Mouse (Mus musculus): ENCODE results near the gene Gm28557. TPM values are rescaled to one million over a fixed set of nuclear protein-coding genes. Genes with fewer than 3 reads are reported as not detected.

The Gm28557 gene
- total RNA-seq (2023) = 0.38 and 0.93 TPM in 2 replicates

DNA sequence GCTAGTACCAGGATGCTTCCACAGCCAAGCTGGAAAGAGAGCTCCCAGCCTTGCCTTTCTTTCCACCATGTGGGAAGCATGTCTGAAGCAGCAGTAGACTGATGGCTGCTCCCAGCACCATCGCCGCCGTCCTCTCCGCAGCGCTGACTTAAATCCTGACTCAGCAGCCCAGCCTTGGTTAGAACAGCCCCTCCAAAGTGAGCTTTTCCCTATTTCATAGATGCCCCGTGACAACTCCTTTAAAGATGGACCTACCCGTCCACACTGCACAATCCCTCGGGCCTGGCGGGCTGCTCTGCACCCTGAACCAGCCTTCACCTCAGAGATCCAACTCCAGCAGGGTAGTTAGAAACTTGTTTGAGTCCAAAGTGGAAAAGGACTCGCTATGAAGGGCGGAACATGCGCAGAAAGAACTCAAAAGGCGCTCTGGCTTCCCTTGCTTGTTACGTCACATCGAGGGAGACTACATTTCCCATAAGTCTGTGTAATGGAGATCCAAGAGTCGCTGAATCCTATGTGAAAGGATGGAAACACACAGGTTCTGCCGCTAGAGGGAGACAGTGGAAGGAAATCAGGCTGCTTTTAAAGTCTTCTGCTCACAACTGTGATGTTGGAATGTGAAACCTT, at the start of gene Gm28557:
Gene Gm28557 (minus strand): TSS at position 411 of the 627 bp plus-strand sequence.

GRCm38 (mm10) chr13:67121360-67121759, 13.0 kb upstream of the Gm28557 start, which contains the start of gene Zfp759:
Gene Zfp759, plus strand, starts transcription at chr13:67121660.

DNA sequence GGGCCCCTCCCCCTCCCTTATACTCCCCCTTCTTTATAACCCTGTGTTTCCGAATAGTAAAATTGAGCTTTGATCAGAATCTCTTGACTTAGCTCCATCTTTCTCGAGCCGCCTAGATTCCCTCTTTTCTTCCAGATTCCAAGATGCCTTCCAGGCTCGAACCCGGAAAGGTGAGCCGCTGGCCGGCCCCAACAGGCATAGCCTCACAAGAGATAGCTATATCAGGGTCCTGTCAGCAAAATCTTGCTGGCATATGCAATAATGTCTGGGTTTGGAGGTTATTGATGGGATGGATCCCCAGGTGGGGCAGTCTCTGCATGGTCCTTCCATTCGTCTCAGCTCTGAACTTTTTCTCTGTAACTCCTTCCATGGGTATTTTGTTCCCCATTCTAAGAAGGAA, 7.8 kb upstream of the Gm28557 start, which contains the start of gene Rslcan18:
Gene Rslcan18 (minus strand): TSS at position 101 of the 400 bp plus-strand sequence.

GRCm38 (mm10) chr13:67097876-67098275, 10.5 kb downstream of the Gm28557 start, which contains the start of gene Zfp708:
Gene Zfp708, minus strand, starts transcription at chr13:67097976.

GRCm38 (mm10) chr13:67060786-67061358, 47.5 kb downstream of the Gm28557 start, which contains the start of gene Zfp712:
Gene Zfp712, minus strand, starts transcription at chr13:67061170.

Other genes starting within 250 kb of the Gm28557 start
- gene Gm10767, start 203.7 kb downstream of the Gm28557 start, total RNA-seq (2023) = 1.6 and 1.7 TPM in 2 replicates
- 0.85 and 1.0 TPM in 2 replicates for gene Zfp712, start 47.4 kb downstream of the Gm28557 start, total RNA-seq (2023)
- not detected in 2 replicates for gene Zfp708, start 10.6 kb downstream of the Gm28557 start, total RNA-seq (2023)
- 0.19 TPM in 1 of 2 replicates, not detected in the other for gene Rslcan18, start 7.7 kb upstream of the Gm28557 start, total RNA-seq (2023)
- gene Zfp759, start 13.1 kb upstream of the Gm28557 start, total RNA-seq (2023) = 0.76 and 1.1 TPM in 2 replicates
- gene Rsl1, start 64.6 kb upstream of the Gm28557 start, total RNA-seq (2023) = 0.41 and 0.95 TPM in 2 replicates
- gene Zfp455, start 85.9 kb upstream of the Gm28557 start, total RNA-seq (2023) = 0.35 and 0.39 TPM in 2 replicates
- gene Zfp458, start 169.9 kb upstream of the Gm28557 start, total RNA-seq (2023) = 1.1 and 1.6 TPM in 2 replicates
- 0.36 and 0.60 TPM in 2 replicates for gene Zfp457, start 197.9 kb upstream of the Gm28557 start, total RNA-seq (2023)
- 4.2 and 7.0 TPM in 2 replicates for gene Zfp595, start 224.0 kb upstream of the Gm28557 start, total RNA-seq (2023)